Mouse (Mus musculus) heart, adult 2 months (tissue): ENCODE results near the gene Gck. TPM values are rescaled to one million over a fixed set of nuclear protein-coding genes. Genes with fewer than 3 reads are reported as not detected.

ENCODE experiments used
- DNase-seq, 2 experiments: peaks; one replicate each; pipeline ENCODE4 v3.0.0; 2021
- H3K27ac ChIP-seq: fragments of 200-600 bp; 2 replicates; pipeline ENCODE4 v1.8.1; 2022
- H3K27me3 ChIP-seq: fragments of 200-500 bp; 2 replicates; pipeline ENCODE4 v1.6.1; 2012; ENCODE audit warnings: mild to moderate bottlenecking, low read length, inconsistent platforms, mixed read lengths; ENCODE audit not compliant: control insufficient read depth, insufficient read depth
- H3K36me3 ChIP-seq: fragments of 200-500 bp; 2 replicates; pipeline ENCODE4 v1.6.1; 2012; ENCODE audit warnings: low read length, inconsistent platforms; ENCODE audit not compliant: control insufficient read depth, insufficient read depth
- H3K4me1 ChIP-seq: fragments of 200-500 bp; 2 replicates; pipeline ENCODE4 v1.6.1; 2011; ENCODE audit warnings: low read length; ENCODE audit not compliant: control insufficient read depth, insufficient read depth
- H3K4me3 ChIP-seq: fragments of 200-600 bp; 2 replicates; pipeline ENCODE4 v1.8.1; 2022
- H3K79me2 ChIP-seq: fragments of 200-500 bp; replicated peaks from 2 replicates; pipeline ENCODE4 v1.6.1; 2012; ENCODE audit warnings: mild to moderate bottlenecking, inconsistent platforms, low read length, moderate library complexity, mixed read lengths; ENCODE audit not compliant: control insufficient read depth, insufficient read depth
- H3K9ac ChIP-seq: fragments of 200-500 bp; 2 replicates; pipeline ENCODE4 v1.6.1; 2012; ENCODE audit warnings: low read depth, mild to moderate bottlenecking, control low read depth, inconsistent platforms, low read length, mixed read lengths
- CTCF ChIP-seq: fragments of 200-600 bp; IDR thresholded peaks from 2 replicates; pipeline ENCODE4 v1.8.1; 2022; ENCODE audit warnings: antibody characterized with exemption, mild to moderate bottlenecking, moderate library complexity
- EP300 ChIP-seq: fragments of 200-500 bp; IDR thresholded peaks from 2 replicates; pipeline ENCODE4 v1.6.1; 2011; ENCODE audit warnings: low read depth, low read length, control low read depth; ENCODE audit not compliant: insufficient read depth
- POLR2A ChIP-seq: fragments of 200-500 bp; IDR thresholded peaks from 2 replicates; pipeline ENCODE4 v1.6.1; 2011; ENCODE audit warnings: mild to moderate bottlenecking, low read depth, low read length, control low read depth; ENCODE audit not compliant: insufficient read depth
- WGBS: fragments of 180-500 bp; shearing (Covaris S2); methylation state at CpG from one replicate; pipeline ENCODE4 v1.1.7; 2018; 5-methylcytosine and 5-hydroxymethylcytosine counted together
- intact Hi-C: fragments of 180-260 bp; cut with DNase I; formaldehyde crosslinking; loops from one replicate; pipeline ENCODE4 v1.15.1; 2025
- long read RNA-seq: library from polyadenylated mRNA; stranded (forward); transcript quantifications from one replicate; pipeline ENCODE4 v2.0.0, GENCODE M21; 2021
- polyA plus RNA-seq: library from polyadenylated mRNA; depleted of rRNA; stranded (reverse); fragments of >200 nt; gene quantifications from 2 replicates; pipeline ENCODE4 v1.2.3, GENCODE M21; 2012; rRNA removed
- total RNA-seq, 2 experiments: library from RNA; stranded (reverse); gene quantifications; 2 replicates each; pipeline ENCODE4 v1.2.3; 2021

The Gck gene
- total RNA-seq (10 to 100 TPM; 10.4 to 13.9 TPM), polyA plus RNA-seq (10.5 and 15.4 TPM in 2 replicates)
- long read RNA-seq, transcript Gck-203 (10 exons, 2,361 nt) = major isoform, 5 of 18 reads
- long read RNA-seq, partial matches to known transcripts = 4 of 18 reads
- long read RNA-seq, other reads (novel, unspliced or antisense) = 9 of 18 reads

- TF ChIP-seq CTCF (no peak), EP300 (no peak)
- Histone ChIP-seq H3K27me3 (no peaks in the 10 kb centered on the region), H3K4me3 (no peak within 1 kb of the TSS), H3K36me3 (no peaks in the 10 kb centered on the region), H3K9ac (no peak within 1 kb of the TSS), H3K79me2 (no peaks in the 10 kb centered on the region), H3K27ac (no peak within 1 kb of the TSS), H3K4me1 (peaks cover 1% of the 10 kb centered on the region)
- 69% methylated on average over 8 of the region's 8 CpGs for WGBS
- DNase-seq = peak in 1 of 2 experiments; percentile 12
- intact Hi-C loops = no loop called here
These were observed at the start of gene Gck for GRCm38 (mm10) chr11:5949586-5950352. Gene Gck, minus strand, starts transcription at chr11:5950081.

- no peak for DNase-seq
- Histone ChIP-seq H3K4me3 (no peak overlapping the region), H3K36me3 (peaks cover 3% of the 10 kb centered on the region), H3K79me2 (no peaks in the 10 kb centered on the region), H3K27me3 (no peaks in the 10 kb centered on the region), H3K4me1 (peaks cover 33% of the 10 kb centered on the region), H3K27ac (no peak overlapping the region), H3K9ac (no peak overlapping the region)
- intact Hi-C loops = no loop called here
- TF ChIP-seq CTCF = no peak
- TF ChIP-seq EP300 = no peak
- no peak for TF ChIP-seq POLR2A
- 98% methylated on average over 2 of the region's 2 CpGs for WGBS
These were observed 48.6 kb upstream of the Gck start for GRCm38 (mm10) chr11:5998472-5998871.

GRCm38 (mm10) chr11:5995989-5996388 is 46.1 kb upstream of the Gck start:
- TF ChIP-seq CTCF (peak; percentile 98), POLR2A (no peak), EP300 (peak; percentile 95)
- H3K4me3 ChIP-seq = no peak overlapping the region
- H3K79me2 ChIP-seq = no peaks in the 10 kb centered on the region
- intact Hi-C loops = loop anchor here (1.0 to 2.0 kb wide), 4 partner anchors 30 to 265 kb away; no protein-coding TSS in a partner anchor
- H3K9ac ChIP-seq = no peak overlapping the region
- no peak overlapping the region for H3K27ac ChIP-seq
- 12% methylated on average over 8 of the region's 8 CpGs for WGBS
- peak; percentile 84 to 90 for DNase-seq
- H3K4me1 ChIP-seq = peaks cover 14% of the 10 kb centered on the region
- H3K36me3 ChIP-seq = no peaks in the 10 kb centered on the region
- no peaks in the 10 kb centered on the region for H3K27me3 ChIP-seq

- intact Hi-C loops = no loop called here
- no peaks in the 10 kb centered on the region for H3K79me2 ChIP-seq
- no peak overlapping the region for H3K9ac ChIP-seq
- H3K36me3 ChIP-seq = no peaks in the 10 kb centered on the region
- H3K27me3 ChIP-seq = no peaks in the 10 kb centered on the region
- DNase-seq = no peak
- H3K4me3 ChIP-seq = no peak overlapping the region
- no peak overlapping the region for H3K27ac ChIP-seq
- peaks cover 5% of the 10 kb centered on the region for H3K4me1 ChIP-seq
- TF ChIP-seq EP300 (no peak), CTCF (no peak), POLR2A (no peak)
- 70% methylated on average over 3 of the region's 3 CpGs for WGBS
These were observed 45.0 kb upstream of the Gck start for GRCm38 (mm10) chr11:5994880-5995279.

- WGBS = 95% methylated on average over 5 of the region's 5 CpGs
- no peaks in the 10 kb centered on the region for H3K79me2 ChIP-seq
- H3K27ac ChIP-seq = no peak overlapping the region
- intact Hi-C loops = no loop called here
- H3K4me3 ChIP-seq = no peak overlapping the region
- no peaks in the 10 kb centered on the region for H3K27me3 ChIP-seq
- no peaks in the 10 kb centered on the region; the same call in 1 of the 2 replicates for H3K4me1 ChIP-seq
- TF ChIP-seq CTCF (no peak), POLR2A (no peak), EP300 (no peak)
- no peak overlapping the region for H3K9ac ChIP-seq
- no peaks in the 10 kb centered on the region for H3K36me3 ChIP-seq
- DNase-seq = no peak
These were observed 44.3 kb upstream of the Gck start for GRCm38 (mm10) chr11:5994212-5994611.

- TF ChIP-seq POLR2A (no peak), CTCF (peak; percentile 78)
- 41% methylated on average over 4 of the region's 4 CpGs for WGBS
- H3K27me3 ChIP-seq = no peaks in the 10 kb centered on the region
These were observed 41.0 kb upstream of the Gck start for GRCm38 (mm10) chr11:5990910-5991309.

More at GRCm38 (mm10) chr11:5990910-5991309, 41.0 kb upstream of the Gck start:
- H3K9ac ChIP-seq = no peak overlapping the region
- no peak overlapping the region for H3K4me3 ChIP-seq
- no peak overlapping the region for H3K27ac ChIP-seq
- H3K79me2 ChIP-seq = no peaks in the 10 kb centered on the region
- H3K36me3 ChIP-seq = no peaks in the 10 kb centered on the region
- intact Hi-C loops = no loop called here
- no peaks in the 10 kb centered on the region for H3K4me1 ChIP-seq
- DNase-seq = peak; percentile 31 to 44
